Mouse (Mus musculus): ENCODE results near the gene Fate1. TPM values are rescaled to one million over a fixed set of nuclear protein-coding genes. Genes with fewer than 3 reads are reported as not detected.

Gene Fate1
- total RNA-seq, 2 experiments from 2014 or later = not detected

Other genes starting within 250 kb of the Fate1 start
- gene Vma21, start 157.1 kb upstream of the Fate1 start, total RNA-seq (2021) = 10 to 100 TPM; 20.9 to 22.8 TPM
- under 1 TPM in 1 of 2 experiments, not detected in 1; 0.72 TPM for gene Gm1141, start 52.0 kb upstream of the Fate1 start, total RNA-seq (2021)
- 10 to 100 TPM; 18.1 to 20.4 TPM for gene Prrg3, start 10.4 kb upstream of the Fate1 start, total RNA-seq (2021)
- not detected for gene Cnga2, start 18.9 kb downstream of the Fate1 start, total RNA-seq (2021)
- gene Magea4, start 249.0 kb downstream of the Fate1 start, total RNA-seq (2021) = not detected

All from gastrocnemius, postnatal 10 days (tissue).